Mouse (Mus musculus) liver, adult 2 months (tissue): ENCODE data around the gene Hpcal4. TPM values are rescaled to one million over a fixed set of nuclear protein-coding genes. Genes with fewer than 3 reads are reported as not detected.

ENCODE experiments used
- DNase-seq: peaks from one replicate; pipeline ENCODE4 v3.0.0-alpha.2; 2011; ENCODE audit warnings: low read depth, low spot score; ENCODE audit errors: extremely low read depth
- H3K27ac ChIP-seq: fragments of 200-500 bp; replicated peaks from 2 replicates; pipeline ENCODE4 v1.5.1; 2012; ENCODE audit warnings: low read depth, mild to moderate bottlenecking, control low read depth, inconsistent platforms, low read length; ENCODE audit not compliant: insufficient read depth
- H3K27me3 ChIP-seq: fragments of 200-500 bp; 2 replicates; pipeline ENCODE4 v1.6.1; 2012; ENCODE audit warnings: mild to moderate bottlenecking, moderate library complexity, low read length, inconsistent platforms; ENCODE audit not compliant: control insufficient read depth, insufficient read depth
- H3K36me3 ChIP-seq: fragments of 200-500 bp; 2 replicates; pipeline ENCODE4 v1.6.1; 2012; ENCODE audit warnings: low read length, inconsistent platforms; ENCODE audit not compliant: control insufficient read depth, insufficient read depth
- H3K4me1 ChIP-seq: fragments of 200-500 bp; 2 replicates; pipeline ENCODE4 v1.6.1; 2011; ENCODE audit warnings: low read length; ENCODE audit not compliant: control insufficient read depth, insufficient read depth
- H3K4me3 ChIP-seq: fragments of 200-500 bp; 2 replicates; pipeline ENCODE4 v1.5.1; 2011; ENCODE audit warnings: low read depth, mild to moderate bottlenecking, control low read depth, low read length, moderate library complexity; ENCODE audit not compliant: insufficient read depth
- H3K79me2 ChIP-seq: fragments of 200-500 bp; 2 replicates; pipeline ENCODE4 v1.6.1; 2012; ENCODE audit warnings: inconsistent platforms, mild to moderate bottlenecking, low read length, moderate library complexity; ENCODE audit not compliant: control insufficient read depth, insufficient read depth
- H3K9ac ChIP-seq: fragments of 200-500 bp; 2 replicates; pipeline ENCODE4 v1.6.1; 2012; ENCODE audit warnings: low read depth, mild to moderate bottlenecking, control low read depth, inconsistent platforms, low read length
- CTCF ChIP-seq: fragments of 200-500 bp; IDR thresholded peaks from 2 replicates; pipeline ENCODE4 v1.5.1; 2011; ENCODE audit warnings: low read depth, low read length, control low read depth
- POLR2A ChIP-seq: fragments of 200-500 bp; IDR thresholded peaks from 2 replicates; pipeline ENCODE4 v1.6.1; 2011; ENCODE audit warnings: low read length, control low read depth; ENCODE audit not compliant: insufficient read depth; ENCODE audit errors: extremely low read depth
- WGBS: fragments of 180-500 bp; shearing (Covaris S2); methylation state at CpG from one replicate; pipeline ENCODE4 v1.1.7; 2018; 5-methylcytosine and 5-hydroxymethylcytosine counted together
- polyA plus RNA-seq: library from polyadenylated mRNA; depleted of rRNA; stranded (reverse); fragments of >200 nt; gene quantifications from 2 replicates; pipeline ENCODE4 v1.2.3, GENCODE M21; 2012
- total RNA-seq: library from RNA; depleted of rRNA; stranded (reverse); fragments of >200 nt; gene quantifications from 2 replicates; pipeline ENCODE4 v1.2.3, GENCODE M21; 2014

Gene Hpcal4
- total and polyA plus RNA-seq, 2 experiments: not detected

DNA sequence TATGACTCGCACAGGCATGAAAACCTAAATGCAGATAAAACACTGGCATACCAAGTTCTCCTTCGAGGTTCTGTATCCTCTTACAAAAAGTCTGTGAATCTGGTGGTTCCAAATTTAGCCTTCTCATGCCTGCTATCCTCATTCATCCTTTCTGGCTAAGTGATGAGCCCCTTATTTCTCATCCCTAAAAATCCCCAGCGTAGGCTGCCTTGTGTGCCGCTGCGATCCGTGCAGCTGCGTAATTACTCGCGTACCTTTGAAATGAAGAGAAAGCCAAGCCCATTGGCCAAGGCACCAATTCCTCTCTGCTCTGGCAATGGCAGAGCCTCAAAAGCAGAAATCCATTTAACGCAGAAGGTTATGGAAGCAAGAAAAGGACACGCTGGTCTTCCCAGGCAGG is 10.8 kb downstream of the Hpcal4 start:
- WGBS: 88% methylated on average over 11 of the region's 11 CpGs

DNA sequence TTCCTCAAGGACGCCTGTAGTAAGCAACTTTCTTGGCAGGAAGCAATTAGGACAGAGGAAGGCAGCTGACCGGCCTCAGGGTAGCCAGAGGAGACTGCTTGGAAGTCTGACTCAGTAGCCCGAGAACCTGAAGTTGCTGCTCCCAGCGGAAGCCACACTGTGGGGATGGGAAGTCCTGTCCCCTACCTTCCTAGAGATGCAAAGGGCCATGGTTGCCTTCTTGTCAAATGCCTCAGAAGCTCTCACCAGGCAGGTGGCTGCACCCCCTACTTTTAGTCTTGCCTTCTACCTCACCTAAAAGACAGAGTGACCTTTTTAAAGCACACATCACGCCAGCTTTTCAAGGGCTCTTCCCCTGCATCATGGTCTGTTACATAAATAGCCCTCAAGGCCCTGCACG is 13.7 kb downstream of the Hpcal4 start:
- no peaks in the 10 kb centered on the region for H3K4me1 ChIP-seq
- H3K27ac ChIP-seq: no peak overlapping the region
- H3K4me3 ChIP-seq: no peak overlapping the region
- H3K79me2 ChIP-seq: no peaks in the 10 kb centered on the region
- no peak overlapping the region for H3K9ac ChIP-seq
- TF ChIP-seq POLR2A (no peak), CTCF (no peak)
- WGBS: 60% methylated on average over 6 of the region's 6 CpGs
- H3K36me3 ChIP-seq: no peaks in the 10 kb centered on the region
- no peak for DNase-seq
- peaks cover 15% of the 10 kb centered on the region; the same call in 1 of the 2 replicates for H3K27me3 ChIP-seq

More for the DNA sequence above, 10.8 kb downstream of the Hpcal4 start:
- Histone ChIP-seq H3K27me3 (peaks cover 8% of the 10 kb centered on the region; the same call in 1 of the 2 replicates), H3K4me3 (no peak overlapping the region), H3K79me2 (no peaks in the 10 kb centered on the region), H3K36me3 (no peaks in the 10 kb centered on the region), H3K9ac (no peak overlapping the region), H3K4me1 (no peaks in the 10 kb centered on the region), H3K27ac (no peak overlapping the region)
- DNase-seq: no peak
- no peak for TF ChIP-seq POLR2A
- no peak for TF ChIP-seq CTCF

DNA sequence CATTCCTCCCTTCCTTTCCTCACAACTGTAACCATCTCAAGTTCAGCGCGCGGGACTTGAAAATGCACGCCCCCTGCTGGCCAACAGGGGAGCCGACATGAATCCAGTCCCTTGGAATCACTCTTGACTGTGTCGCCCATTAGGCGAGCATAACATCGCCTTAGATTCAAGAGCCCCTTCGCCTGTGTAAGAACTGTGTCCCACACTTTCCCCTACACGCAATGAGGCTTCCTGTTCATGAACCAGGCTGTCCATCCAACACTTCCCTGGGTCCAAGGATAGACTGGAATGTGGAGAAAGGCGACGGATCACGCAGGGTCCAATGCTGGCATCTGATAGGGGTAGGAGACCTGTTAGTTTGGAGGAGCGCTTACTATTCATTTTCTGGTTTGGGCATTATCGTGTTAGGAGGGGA is 17.8 kb downstream of the Hpcal4 start:
- peak; percentile 31 for DNase-seq
- H3K4me3 ChIP-seq: no peak overlapping the region; the same call in 1 of the 2 replicates
- peak; percentile 86 for TF ChIP-seq CTCF
- no peak for TF ChIP-seq POLR2A
- no peak overlapping the region for H3K27ac ChIP-seq
- H3K4me1 ChIP-seq: no peaks in the 10 kb centered on the region
- H3K79me2 ChIP-seq: no peaks in the 10 kb centered on the region
- WGBS: 5% methylated on average over 15 of the region's 15 CpGs
- H3K27me3 ChIP-seq: peaks cover 19% of the 10 kb centered on the region; the same call in 1 of the 2 replicates
- no peak overlapping the region for H3K9ac ChIP-seq
- no peaks in the 10 kb centered on the region for H3K36me3 ChIP-seq

DNA sequence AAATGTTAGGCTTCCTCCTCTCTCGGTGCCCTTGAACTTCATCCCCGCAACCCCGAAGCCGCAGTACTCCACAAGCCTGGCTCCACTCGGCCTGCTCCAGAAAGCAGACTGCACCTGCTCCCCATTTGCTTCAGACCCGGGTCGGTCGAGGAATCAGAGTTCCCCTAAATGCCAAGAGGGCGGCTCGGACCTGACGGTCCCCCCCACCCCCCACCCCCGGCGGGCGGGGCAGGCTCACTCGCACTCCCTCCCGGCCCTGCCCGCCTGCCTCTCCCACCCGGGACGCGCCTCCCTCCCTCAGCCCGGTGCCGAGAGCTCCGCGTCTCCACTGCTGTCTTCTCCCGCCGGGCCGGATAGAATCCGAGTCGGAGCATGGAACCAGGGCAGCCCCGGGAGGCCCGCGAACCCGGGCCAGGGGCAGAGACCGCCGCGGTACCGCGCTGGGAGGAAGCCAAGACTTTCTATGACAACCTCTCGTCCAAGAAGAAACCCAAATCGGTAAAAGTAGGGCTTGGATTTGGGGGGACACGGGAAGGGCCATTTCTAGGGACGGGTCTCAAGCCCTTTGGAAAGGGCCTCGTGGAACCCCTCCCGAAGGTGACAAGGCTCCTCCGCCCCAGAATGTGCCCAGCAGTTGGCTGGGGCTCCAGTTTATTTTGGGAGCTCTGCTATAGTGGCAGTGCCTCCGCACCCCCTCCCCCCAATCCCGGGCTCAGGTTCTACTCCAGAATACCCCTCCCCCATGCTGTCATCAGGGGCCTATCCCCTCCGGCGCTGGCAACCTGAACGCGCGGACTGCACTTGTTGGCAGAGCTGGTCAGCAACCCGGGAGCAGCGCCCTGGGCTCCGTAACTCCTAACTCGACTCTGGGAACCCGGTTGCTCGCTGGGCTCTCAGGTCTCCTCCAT is 18.4 kb downstream of the Hpcal4 start, which contains the start of gene Nt5c1a:
Gene Nt5c1a (plus strand): TSS at position 319 of the 908 bp plus-strand sequence.
- no peaks in the 10 kb centered on the region for H3K36me3 ChIP-seq
- H3K4me1 ChIP-seq: no peaks in the 10 kb centered on the region
- DNase-seq: no peak
- H3K27ac ChIP-seq: no peak within 1 kb of the TSS
- no peaks in the 10 kb centered on the region for H3K79me2 ChIP-seq
- peak within 1 kb of the TSS; percentile 19; the same call in 1 of the 2 replicates for H3K4me3 ChIP-seq
- H3K9ac ChIP-seq: no peak within 1 kb of the TSS
- peaks cover 19% of the 10 kb centered on the region; the same call in 1 of the 2 replicates for H3K27me3 ChIP-seq
- TF ChIP-seq POLR2A (no peak), CTCF (no peak)
- WGBS: 5% methylated on average over 58 of the region's 58 CpGs

DNA sequence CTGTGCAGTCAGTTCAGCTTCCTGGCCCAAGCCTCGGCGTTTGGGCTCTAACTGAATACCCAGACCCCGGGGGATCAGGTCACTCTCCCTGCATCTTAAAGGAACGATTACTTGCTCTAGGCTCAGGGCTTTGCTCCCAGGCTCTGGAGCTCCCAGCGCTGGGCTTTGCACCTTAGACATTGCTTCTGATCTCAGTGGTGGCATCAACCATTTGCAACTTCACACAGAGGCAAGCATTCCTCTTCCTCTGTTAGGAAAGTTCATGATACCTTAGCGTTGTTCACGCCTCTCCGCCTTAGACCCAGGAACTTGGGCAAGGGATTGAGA is 19.0 kb downstream of the Hpcal4 start:
- Histone ChIP-seq H3K4me1 (no peaks in the 10 kb centered on the region), H3K79me2 (no peaks in the 10 kb centered on the region), H3K9ac (no peak overlapping the region), H3K27me3 (peaks cover 19% of the 10 kb centered on the region; the same call in 1 of the 2 replicates), H3K4me3 (no peak overlapping the region), H3K27ac (no peak overlapping the region), H3K36me3 (no peaks in the 10 kb centered on the region)
- TF ChIP-seq POLR2A (no peak), CTCF (no peak)
- 28% methylated on average over 8 of the region's 8 CpGs for WGBS
- DNase-seq: no peak

DNA sequence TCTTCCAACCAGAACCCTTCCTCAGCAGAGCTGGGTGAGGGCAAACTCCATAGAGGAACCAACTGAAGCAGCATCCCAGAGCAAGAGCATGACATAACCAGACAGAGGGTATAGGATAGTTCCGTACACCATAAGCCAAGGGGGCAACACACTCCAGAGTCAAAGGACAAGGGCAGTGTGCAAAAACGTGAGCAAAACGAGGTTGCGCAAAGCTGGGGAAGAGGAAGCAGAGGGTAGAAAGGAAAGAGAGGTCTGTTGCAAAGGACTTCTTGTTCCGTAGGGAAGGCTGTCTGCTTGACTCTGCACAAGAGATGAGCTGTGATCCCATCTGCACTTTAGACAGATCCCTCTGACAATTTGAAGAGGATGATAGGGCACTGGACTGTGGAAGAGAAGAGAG is 24.3 kb downstream of the Hpcal4 start:
- H3K4me3 ChIP-seq: no peak overlapping the region
- no peak for TF ChIP-seq POLR2A
- no peak for TF ChIP-seq CTCF
- no peaks in the 10 kb centered on the region for H3K36me3 ChIP-seq
- H3K27me3 ChIP-seq: no peaks in the 10 kb centered on the region
- 53% methylated on average over 5 of the region's 5 CpGs for WGBS
- no peak overlapping the region for H3K27ac ChIP-seq
- H3K9ac ChIP-seq: no peak overlapping the region
- H3K4me1 ChIP-seq: no peaks in the 10 kb centered on the region
- DNase-seq: no peak
- no peaks in the 10 kb centered on the region for H3K79me2 ChIP-seq
